Mouse (Mus musculus): ENCODE measurements around the gene Gm20696. TPM values are rescaled to one million over a fixed set of nuclear protein-coding genes. Genes with fewer than 3 reads are reported as not detected.

The Gm20696 gene
- total and polyA plus RNA-seq, 2 experiments from 2014 or later: 2.5 to 3.6 TPM

DNA sequence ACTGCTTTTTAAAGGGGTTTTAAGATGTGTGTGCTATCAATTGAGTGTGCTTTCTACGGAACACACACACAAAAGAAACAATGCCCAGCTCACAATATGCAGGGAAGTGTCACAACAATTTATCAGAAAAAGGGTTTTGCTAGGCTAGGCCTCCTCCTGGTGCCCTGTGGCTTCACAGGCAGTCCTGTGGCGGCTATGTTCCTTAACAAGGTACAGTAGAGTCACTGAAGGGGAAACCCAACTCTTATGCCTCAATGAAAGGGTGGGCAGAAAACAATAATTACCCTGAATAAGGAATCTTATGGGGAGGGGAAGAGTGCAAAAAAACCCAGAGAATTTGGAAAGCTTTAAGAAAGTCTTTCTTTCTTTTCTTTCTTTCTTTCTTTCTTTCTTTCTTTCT lies 40.2 kb downstream of the Gm20696 start:
- Histone ChIP-seq H3K4me2 (ENCODE audit: low read depth, low read length) (no peak overlapping the region), H3K27me3 (ENCODE audit: insufficient read depth, low read length) (no peaks in the 10 kb centered on the region), H3K9ac (replicated peaks; ENCODE audit: low read length) (no peak overlapping the region), H3K9me3 (ENCODE audit: low read length) (no peaks in the 10 kb centered on the region), H3K4me1 (ENCODE audit: insufficient read depth, low read length) (no peaks in the 10 kb centered on the region), H3K4me3 (ENCODE audit: low read length) (no peak overlapping the region), H3K36me3 (ENCODE audit: insufficient read depth, low read length) (no peaks in the 10 kb centered on the region; the same call in 1 of the 2 replicates), H3K27ac (no peak overlapping the region)
- ATAC-seq (no peak), DNase-seq (ENCODE audit: low spot score) (no peak)
- 76% methylated on average over 2 of the region's 2 CpGs for WGBS
- no peak for TF ChIP-seq CTCF (IDR thresholded peaks at IDR 0.05; ENCODE audit: low read depth)

DNA sequence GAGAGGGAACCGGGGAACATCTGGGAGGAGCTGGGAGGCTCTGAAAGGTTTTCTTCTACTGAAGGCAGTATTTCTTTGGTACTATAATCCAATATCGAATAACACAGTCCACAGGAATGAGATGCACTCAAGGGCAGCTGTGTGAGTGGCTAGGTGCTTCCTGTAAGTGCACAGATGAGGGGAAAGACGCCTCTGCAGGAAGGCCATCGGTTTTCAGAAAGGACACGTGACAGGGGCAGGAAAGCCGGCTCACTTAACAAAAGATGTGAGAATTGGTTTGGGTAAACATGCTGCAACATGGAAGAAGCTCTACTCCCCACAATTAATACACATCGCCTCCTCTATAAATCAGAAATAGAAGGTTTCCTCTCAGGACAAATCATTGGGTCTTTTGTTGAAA lies 40.8 kb downstream of the Gm20696 start:
- ATAC-seq (no peak), DNase-seq (ENCODE audit: low spot score) (no peak)
- 29% methylated on average over 7 of the region's 7 CpGs for WGBS
- H3K4me3 ChIP-seq (ENCODE audit: low read length): no peak overlapping the region
- no peak overlapping the region for H3K4me2 ChIP-seq (ENCODE audit: low read depth, low read length)
- no peaks in the 10 kb centered on the region for H3K27me3 ChIP-seq (ENCODE audit: insufficient read depth, low read length)
- no peaks in the 10 kb centered on the region for H3K4me1 ChIP-seq (ENCODE audit: insufficient read depth, low read length)
- TF ChIP-seq CTCF (IDR thresholded peaks at IDR 0.05; ENCODE audit: low read depth): no peak
- H3K36me3 ChIP-seq (ENCODE audit: insufficient read depth, low read length): no peaks in the 10 kb centered on the region; the same call in 1 of the 2 replicates
- H3K9me3 ChIP-seq (ENCODE audit: low read length): no peaks in the 10 kb centered on the region
- H3K27ac ChIP-seq: no peak overlapping the region
- no peak overlapping the region for H3K9ac ChIP-seq (replicated peaks; ENCODE audit: low read length)

GRCm38 (mm10) chr6:99625306-99625705 lies 41.3 kb downstream of the Gm20696 start:
- no peak for DNase-seq (ENCODE audit: low spot score)
- H3K27ac ChIP-seq: no peak overlapping the region
- no peaks in the 10 kb centered on the region for H3K27me3 ChIP-seq (ENCODE audit: insufficient read depth, low read length)
- H3K36me3 ChIP-seq (ENCODE audit: insufficient read depth, low read length): no peaks in the 10 kb centered on the region; the same call in 1 of the 2 replicates
- H3K4me1 ChIP-seq (ENCODE audit: insufficient read depth, low read length): no peaks in the 10 kb centered on the region
- no peak for ATAC-seq
- H3K9me3 ChIP-seq (ENCODE audit: low read length): no peaks in the 10 kb centered on the region
- 52% methylated on average over 7 of the region's 7 CpGs for WGBS
- no peak overlapping the region for H3K4me3 ChIP-seq (ENCODE audit: low read length)
- no peak for TF ChIP-seq CTCF (IDR thresholded peaks at IDR 0.05; ENCODE audit: low read depth)
- no peak overlapping the region for H3K9ac ChIP-seq (replicated peaks; ENCODE audit: low read length)
- no peak overlapping the region for H3K4me2 ChIP-seq (ENCODE audit: low read depth, low read length)

DNA sequence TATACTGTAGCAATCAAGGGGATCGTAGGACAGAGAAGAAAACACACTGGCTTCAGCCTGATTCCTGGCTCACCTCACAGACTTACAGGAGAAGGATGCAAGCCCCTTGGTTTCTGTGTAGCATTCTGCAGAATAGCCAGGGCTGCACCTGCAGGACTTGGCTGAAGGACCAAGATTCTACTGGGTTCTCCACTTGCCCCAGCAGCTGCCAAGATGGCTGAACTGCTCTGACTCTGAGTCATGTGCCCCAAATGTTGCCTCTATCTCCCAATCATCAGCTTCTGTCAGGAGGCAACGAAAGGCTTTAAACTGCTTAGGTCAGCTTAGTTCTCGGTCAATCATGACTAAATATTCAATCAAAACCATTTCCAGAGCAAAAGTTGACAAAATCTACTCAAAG lies 42.1 kb downstream of the Gm20696 start:
- WGBS: 91% methylated on average over 3 of the region's 3 CpGs
- Histone ChIP-seq H3K9ac (replicated peaks; ENCODE audit: low read length) (no peak overlapping the region), H3K4me3 (ENCODE audit: low read length) (no peak overlapping the region), H3K36me3 (ENCODE audit: insufficient read depth, low read length) (no peaks in the 10 kb centered on the region; the same call in 1 of the 2 replicates), H3K27me3 (ENCODE audit: insufficient read depth, low read length) (no peaks in the 10 kb centered on the region), H3K9me3 (ENCODE audit: low read length) (no peaks in the 10 kb centered on the region), H3K4me1 (ENCODE audit: insufficient read depth, low read length) (no peaks in the 10 kb centered on the region), H3K4me2 (ENCODE audit: low read depth, low read length) (no peak overlapping the region), H3K27ac (no peak overlapping the region)
- no peak for TF ChIP-seq CTCF (IDR thresholded peaks at IDR 0.05; ENCODE audit: low read depth)
- ATAC-seq: no peak
- DNase-seq (ENCODE audit: low spot score): no peak

DNA sequence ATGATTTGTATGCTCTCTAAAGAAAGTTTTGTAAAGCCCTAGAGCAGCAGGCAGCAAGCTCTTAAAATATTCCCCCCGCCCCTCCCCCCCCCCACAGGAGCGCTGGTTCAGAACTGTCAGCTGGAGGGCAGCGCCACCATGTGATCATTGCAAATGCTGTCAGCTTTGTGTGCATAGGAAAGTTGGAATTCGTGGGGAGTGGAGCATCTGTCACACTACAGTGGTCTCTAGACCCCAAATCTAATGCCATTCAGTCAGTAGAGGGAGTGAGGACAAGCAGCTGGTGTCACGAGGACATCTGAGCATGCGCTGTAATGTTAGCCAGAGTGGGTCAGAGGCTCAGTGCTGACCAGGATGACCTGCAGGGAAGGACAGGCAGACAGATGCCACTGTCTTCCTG lies 43.0 kb downstream of the Gm20696 start:
- 7% methylated on average over 6 of the region's 6 CpGs for WGBS
- Histone ChIP-seq H3K4me1 (ENCODE audit: insufficient read depth, low read length) (no peaks in the 10 kb centered on the region), H3K27me3 (ENCODE audit: insufficient read depth, low read length) (no peaks in the 10 kb centered on the region), H3K4me2 (ENCODE audit: low read depth, low read length) (no peak overlapping the region), H3K9ac (replicated peaks; ENCODE audit: low read length) (no peak overlapping the region), H3K4me3 (ENCODE audit: low read length) (no peak overlapping the region), H3K9me3 (ENCODE audit: low read length) (no peaks in the 10 kb centered on the region), H3K36me3 (ENCODE audit: insufficient read depth, low read length) (no peaks in the 10 kb centered on the region; the same call in 1 of the 2 replicates), H3K27ac (no peak overlapping the region)
- DNase-seq (ENCODE audit: low spot score): peak; percentile 71
- peak; percentile 70 for TF ChIP-seq CTCF (IDR thresholded peaks at IDR 0.05; ENCODE audit: low read depth)
- peak; percentile 71; the same call in 1 of the 2 replicates for ATAC-seq

GRCm38 (mm10) chr6:99621167-99621566 lies 45.4 kb downstream of the Gm20696 start:
- no peaks in the 10 kb centered on the region for H3K27me3 ChIP-seq (ENCODE audit: insufficient read depth, low read length)
- WGBS: 76% methylated on average over 4 of the region's 4 CpGs
- no peaks in the 10 kb centered on the region for H3K9me3 ChIP-seq (ENCODE audit: low read length)
- DNase-seq (ENCODE audit: low spot score) (no peak), ATAC-seq (no peak)
- no peak overlapping the region for H3K27ac ChIP-seq
- no peak overlapping the region for H3K4me3 ChIP-seq (ENCODE audit: low read length)
- no peak for TF ChIP-seq CTCF (IDR thresholded peaks at IDR 0.05; ENCODE audit: low read depth)
- H3K4me1 ChIP-seq (ENCODE audit: insufficient read depth, low read length): no peaks in the 10 kb centered on the region
- H3K36me3 ChIP-seq (ENCODE audit: insufficient read depth, low read length): no peaks in the 10 kb centered on the region
- H3K4me2 ChIP-seq (ENCODE audit: low read depth, low read length): no peak overlapping the region
- no peak overlapping the region for H3K9ac ChIP-seq (replicated peaks; ENCODE audit: low read length)

DNA sequence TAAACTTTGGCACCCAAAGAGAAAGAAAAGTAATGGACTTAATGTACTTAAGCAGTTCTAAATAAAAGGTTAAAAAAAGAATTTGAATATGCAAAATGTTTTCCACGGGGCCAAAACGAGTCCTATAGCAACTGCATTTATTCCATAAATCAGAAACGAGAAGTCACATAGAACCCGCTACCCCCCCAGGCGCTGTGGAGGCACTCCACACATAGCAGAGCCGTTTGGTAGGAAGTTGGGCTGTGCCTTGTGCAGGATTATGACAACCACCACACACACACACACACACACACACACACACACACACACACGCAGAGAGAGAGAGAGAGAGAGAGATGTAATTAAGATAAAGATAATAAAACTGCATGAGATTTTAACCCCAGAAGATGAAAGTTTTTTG lies 46.1 kb downstream of the Gm20696 start:
- H3K4me1 ChIP-seq (ENCODE audit: insufficient read depth, low read length): no peaks in the 10 kb centered on the region; the same call in 1 of the 2 replicates
- H3K27me3 ChIP-seq (ENCODE audit: insufficient read depth, low read length): no peaks in the 10 kb centered on the region
- WGBS: 77% methylated on average over 7 of the region's 7 CpGs
- H3K36me3 ChIP-seq (ENCODE audit: insufficient read depth, low read length): no peaks in the 10 kb centered on the region
- no peak overlapping the region for H3K27ac ChIP-seq
- DNase-seq (ENCODE audit: low spot score): no peak
- no peak for ATAC-seq
- no peak for TF ChIP-seq CTCF (IDR thresholded peaks at IDR 0.05; ENCODE audit: low read depth)
- no peak overlapping the region for H3K4me3 ChIP-seq (ENCODE audit: low read length)
- no peak overlapping the region for H3K9ac ChIP-seq (replicated peaks; ENCODE audit: low read length)
- no peaks in the 10 kb centered on the region for H3K9me3 ChIP-seq (ENCODE audit: low read length)
- no peak overlapping the region for H3K4me2 ChIP-seq (ENCODE audit: low read depth, low read length)

All from hindbrain, postnatal 0 days (tissue).